Mouse (Mus musculus) hindbrain, embryonic 14.5 days (tissue): ENCODE measurements around the gene Tmem132d. TPM values are rescaled to one million over a fixed set of nuclear protein-coding genes. Genes with fewer than 3 reads are reported as not detected.
"Not testable (repeated sequence)": the region's sequence is repeated elsewhere in the genome, so short reads cannot be mapped to it uniquely, and the experiment has no call there.

Experiments
- ATAC-seq: fragments of 200-750 bp; cut with Nextera tagmentation; 2 replicates; pipeline ENCODE4 v1.8.0; 2017; ENCODE audit warnings: moderate number of reproducible peaks, mild to moderate bottlenecking, moderate TSS enrichment, moderate library complexity; ENCODE audit not compliant: low FRiP score
- DNase-seq: peaks from one replicate; pipeline ENCODE4 v3.0.0-alpha.2; 2015; ENCODE audit warnings: low spot score
- H3K27ac ChIP-seq: fragments of 300-500 bp; sonication (generic); 2 replicates; pipeline ENCODE4 v1.5.1; 2014; ENCODE audit warnings: mild to moderate bottlenecking, moderate library complexity
- H3K27me3 ChIP-seq: fragments of 300-500 bp; sonication (generic); 2 replicates; pipeline ENCODE4 v1.6.1; 2014; ENCODE audit warnings: mild to moderate bottlenecking, low read length, mixed read lengths; ENCODE audit not compliant: control insufficient read depth, insufficient read depth
- H3K36me3 ChIP-seq: fragments of 300-500 bp; sonication (generic); replicated peaks from 2 replicates; pipeline ENCODE4 v1.6.1; 2014; ENCODE audit not compliant: control insufficient read depth, insufficient read depth
- H3K4me1 ChIP-seq: fragments of 300-500 bp; sonication (generic); replicated peaks from 2 replicates; pipeline ENCODE4 v1.6.1; 2014; ENCODE audit warnings: antibody characterized with exemption, low read length, mixed read lengths; ENCODE audit not compliant: control insufficient read depth, insufficient read depth
- H3K4me2 ChIP-seq: fragments of 300-500 bp; sonication (generic); replicated peaks from 2 replicates; pipeline ENCODE4 v1.6.1; 2014; ENCODE audit warnings: mild to moderate bottlenecking, moderate library complexity
- H3K4me3 ChIP-seq: fragments of 300-500 bp; sonication (generic); replicated peaks from 2 replicates; pipeline ENCODE4 v1.5.1; 2014; ENCODE audit warnings: mild to moderate bottlenecking, low read length
- H3K9ac ChIP-seq: fragments of 300-500 bp; sonication (generic); 2 replicates; pipeline ENCODE4 v1.6.1; 2014
- H3K9me3 ChIP-seq: fragments of 300-500 bp; sonication (generic); 2 replicates; pipeline ENCODE4 v1.6.1; 2016; ENCODE audit warnings: low read length; ENCODE audit not compliant: control insufficient read depth
- WGBS: fragments of 180-500 bp; shearing (Covaris S2); extraction: QIAGEN DNeasy Blood & Tissue Kit; methylation state at CpG from one replicate; pipeline ENCODE4 v1.1.7; 2014; 5-methylcytosine and 5-hydroxymethylcytosine counted together
- polyA plus RNA-seq: library from polyadenylated mRNA; unstranded; fragments of >200 nt; fragmentation: Nextera tagmentation; extraction: Ambion mirVana; gene quantifications from 2 replicates; pipeline ENCODE4 v1.2.1, GENCODE M21; 2014

Gene Tmem132d
- polyA plus RNA-seq, 1 experiment from 2014 or later: 4.5 TPM

GRCm38 (mm10) chr5:127749540-127749939 is 683.3 kb downstream of the Tmem132d start:
- not testable (repeated sequence) for ATAC-seq, H3K36me3 ChIP-seq, H3K27ac ChIP-seq, H3K4me3 ChIP-seq, DNase-seq, H3K9ac ChIP-seq, H3K4me2 ChIP-seq, H3K9me3 ChIP-seq, H3K4me1 ChIP-seq, H3K27me3 ChIP-seq
- WGBS: 99% methylated on average over 3 of the region's 3 CpGs

GRCm38 (mm10) chr5:127741331-127741730 is 691.5 kb downstream of the Tmem132d start:
- ATAC-seq (no peak), DNase-seq (peak; percentile 44)
- Histone ChIP-seq H3K27me3 (no peaks in the 10 kb centered on the region), H3K27ac (no peak overlapping the region), H3K36me3 (no peaks in the 10 kb centered on the region), H3K4me1 (no peaks in the 10 kb centered on the region), H3K9me3 (no peaks in the 10 kb centered on the region), H3K4me2 (no peak overlapping the region), H3K9ac (no peak overlapping the region), H3K4me3 (no peak overlapping the region)
- WGBS: 74% methylated on average over 16 of the region's 16 CpGs

Other genes with a start within 250 kb of the Tmem132d start
- 5.3 and 5.7 TPM in 2 replicates for gene Fzd10, start 167.8 kb upstream of the Tmem132d start, polyA plus RNA-seq